Mouse (Mus musculus): ENCODE results near the gene Sh3bgrl2. TPM values are rescaled to one million over a fixed set of nuclear protein-coding genes. Genes with fewer than 3 reads are reported as not detected.

The Sh3bgrl2 gene
- polyA plus RNA-seq, 1 experiment = 3.0 TPM

DNA sequence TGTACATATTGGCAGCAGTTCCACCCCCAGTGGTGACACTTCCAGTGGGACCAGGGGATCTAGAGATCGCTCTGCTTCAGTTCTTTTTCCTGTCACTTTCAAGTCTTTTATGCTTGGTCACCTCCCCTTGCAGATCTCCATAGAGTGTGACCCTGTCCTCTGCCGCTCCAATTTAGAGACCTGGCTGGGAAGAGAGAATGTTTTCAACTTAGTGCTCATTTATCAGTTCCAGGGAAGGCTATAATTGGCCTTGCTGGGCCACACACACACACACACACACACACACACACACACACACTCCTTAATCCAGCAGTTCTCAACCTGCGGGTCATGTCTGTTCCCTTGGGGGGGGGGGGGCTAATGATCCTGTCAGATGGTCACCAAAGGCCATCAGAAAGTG, 86.6 kb downstream of the Sh3bgrl2 start:
- Histone ChIP-seq H3K27ac (ENCODE audit: control insufficient read depth, insufficient read depth, low read length) (no peak overlapping the region), H3K36me3 (ENCODE audit: control insufficient read depth, insufficient read depth, low read length) (no peaks in the 10 kb centered on the region), H3K4me1 (replicated peaks; ENCODE audit: control insufficient read depth, insufficient read depth, low read length) (no peaks in the 10 kb centered on the region), H3K27me3 (ENCODE audit: control insufficient read depth, insufficient read depth, low read length) (no peaks in the 10 kb centered on the region), H3K4me3 (ENCODE audit: control insufficient read depth, insufficient read depth, low read length) (no peak overlapping the region)
- 92% methylated on average over 3 of the region's 3 CpGs for WGBS
- no peak for DNase-seq
- TF ChIP-seq CTCF (IDR thresholded peaks at IDR 0.05; ENCODE audit: borderline replicate concordance, control insufficient read depth, extremely low read depth, insufficient read depth, low read length, poor library complexity) (no peak), POLR2A (IDR thresholded peaks at IDR 0.05; ENCODE audit: control insufficient read depth, extremely low read depth, insufficient read depth, low read length, poor library complexity) (no peak)

GRCm38 (mm10) chr9:83635997-83636396, 87.9 kb downstream of the Sh3bgrl2 start:
- DNase-seq = no peak
- WGBS = 55% methylated on average over 7 of the region's 7 CpGs
- Histone ChIP-seq H3K27me3 (ENCODE audit: control insufficient read depth, insufficient read depth, low read length) (no peaks in the 10 kb centered on the region), H3K27ac (ENCODE audit: control insufficient read depth, insufficient read depth, low read length) (no peak overlapping the region), H3K4me3 (ENCODE audit: control insufficient read depth, insufficient read depth, low read length) (no peak overlapping the region), H3K36me3 (ENCODE audit: control insufficient read depth, insufficient read depth, low read length) (no peaks in the 10 kb centered on the region), H3K4me1 (replicated peaks; ENCODE audit: control insufficient read depth, insufficient read depth, low read length) (no peaks in the 10 kb centered on the region)
- TF ChIP-seq POLR2A (IDR thresholded peaks at IDR 0.05; ENCODE audit: control insufficient read depth, extremely low read depth, insufficient read depth, low read length, poor library complexity) (no peak), CTCF (IDR thresholded peaks at IDR 0.05; ENCODE audit: borderline replicate concordance, control insufficient read depth, extremely low read depth, insufficient read depth, low read length, poor library complexity) (no peak)

DNA sequence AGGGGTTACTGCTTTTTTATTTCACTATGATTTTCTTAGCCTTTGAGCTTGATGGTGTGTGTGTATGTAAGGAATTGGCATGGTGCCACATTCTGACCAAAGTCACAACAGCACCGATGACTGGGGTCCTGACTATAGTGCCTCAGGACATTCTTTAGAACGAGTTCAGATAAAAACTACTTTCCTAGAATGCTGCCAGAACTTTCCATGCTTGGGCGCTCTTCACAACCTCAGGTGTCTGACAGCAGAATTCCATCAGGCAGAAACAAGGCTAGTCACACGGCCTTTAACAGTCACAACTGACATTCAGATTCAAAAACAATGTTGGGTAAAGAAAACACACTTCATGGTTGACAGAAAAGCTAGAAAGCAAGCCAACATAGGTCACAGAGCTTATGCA, 95.0 kb downstream of the Sh3bgrl2 start:
- Histone ChIP-seq H3K4me1 (replicated peaks; ENCODE audit: control insufficient read depth, insufficient read depth, low read length) (no peaks in the 10 kb centered on the region), H3K4me3 (ENCODE audit: control insufficient read depth, insufficient read depth, low read length) (no peak overlapping the region), H3K27me3 (ENCODE audit: control insufficient read depth, insufficient read depth, low read length) (no peaks in the 10 kb centered on the region), H3K27ac (ENCODE audit: control insufficient read depth, insufficient read depth, low read length) (no peak overlapping the region), H3K36me3 (ENCODE audit: control insufficient read depth, insufficient read depth, low read length) (no peaks in the 10 kb centered on the region)
- WGBS = 43% methylated on average over 4 of the region's 4 CpGs
- DNase-seq = no peak
- TF ChIP-seq CTCF (IDR thresholded peaks at IDR 0.05; ENCODE audit: borderline replicate concordance, control insufficient read depth, extremely low read depth, insufficient read depth, low read length, poor library complexity) (no peak), POLR2A (IDR thresholded peaks at IDR 0.05; ENCODE audit: control insufficient read depth, extremely low read depth, insufficient read depth, low read length, poor library complexity) (no peak)

DNA sequence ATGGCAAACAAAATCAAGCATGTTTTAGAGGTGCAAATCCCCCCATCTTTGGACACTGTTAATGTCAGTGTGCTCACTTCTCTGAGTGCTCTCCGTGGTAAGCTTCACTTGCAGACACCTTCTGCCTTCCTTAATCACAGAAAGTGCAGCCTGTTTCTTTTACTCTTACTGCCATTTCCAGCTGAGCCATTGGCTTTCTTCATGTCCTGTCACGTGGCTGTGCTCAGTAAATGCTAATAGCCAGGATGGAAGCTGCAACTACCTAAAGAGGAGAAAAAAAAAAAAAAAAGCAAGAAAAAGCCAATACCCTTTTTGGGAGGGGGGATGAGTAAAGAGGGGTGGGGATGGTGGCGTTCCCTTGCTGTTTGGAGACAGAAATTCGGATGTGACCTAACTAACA, 95.7 kb downstream of the Sh3bgrl2 start:
- no peaks in the 10 kb centered on the region for H3K36me3 ChIP-seq (ENCODE audit: control insufficient read depth, insufficient read depth, low read length)
- 65% methylated on average over 4 of the region's 4 CpGs for WGBS
- H3K4me3 ChIP-seq (ENCODE audit: control insufficient read depth, insufficient read depth, low read length) = no peak overlapping the region
- no peak for TF ChIP-seq CTCF (IDR thresholded peaks at IDR 0.05; ENCODE audit: borderline replicate concordance, control insufficient read depth, extremely low read depth, insufficient read depth, low read length, poor library complexity)
- TF ChIP-seq POLR2A (IDR thresholded peaks at IDR 0.05; ENCODE audit: control insufficient read depth, extremely low read depth, insufficient read depth, low read length, poor library complexity) = no peak
- H3K27ac ChIP-seq (ENCODE audit: control insufficient read depth, insufficient read depth, low read length) = no peak overlapping the region
- DNase-seq = no peak
- no peaks in the 10 kb centered on the region for H3K27me3 ChIP-seq (ENCODE audit: control insufficient read depth, insufficient read depth, low read length)
- no peaks in the 10 kb centered on the region for H3K4me1 ChIP-seq (replicated peaks; ENCODE audit: control insufficient read depth, insufficient read depth, low read length)

DNA sequence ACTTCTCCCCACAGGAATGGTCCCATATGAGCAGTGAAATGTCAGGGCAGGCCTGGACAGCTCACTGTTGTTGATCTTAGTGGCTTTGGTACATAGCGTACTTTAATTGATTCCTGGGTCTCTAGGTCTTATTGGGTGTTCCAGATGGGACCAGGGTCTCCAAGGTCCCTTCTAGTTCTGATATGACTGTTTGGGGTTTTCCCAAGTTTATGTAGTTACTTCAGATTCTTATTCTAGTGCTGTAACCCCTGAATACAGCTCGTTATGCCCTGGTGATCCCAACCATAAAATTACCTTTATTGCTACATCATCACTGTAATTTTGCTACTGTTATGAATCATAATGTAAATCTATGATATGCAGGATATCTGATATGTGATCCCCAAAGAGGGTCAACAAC, 98.1 kb downstream of the Sh3bgrl2 start:
- H3K27me3 ChIP-seq (ENCODE audit: control insufficient read depth, insufficient read depth, low read length) = no peaks in the 10 kb centered on the region
- no peak overlapping the region for H3K4me3 ChIP-seq (ENCODE audit: control insufficient read depth, insufficient read depth, low read length)
- H3K36me3 ChIP-seq (ENCODE audit: control insufficient read depth, insufficient read depth, low read length) = no peaks in the 10 kb centered on the region
- no peak overlapping the region for H3K27ac ChIP-seq (ENCODE audit: control insufficient read depth, insufficient read depth, low read length)
- TF ChIP-seq POLR2A (IDR thresholded peaks at IDR 0.05; ENCODE audit: control insufficient read depth, extremely low read depth, insufficient read depth, low read length, poor library complexity) (no peak), CTCF (IDR thresholded peaks at IDR 0.05; ENCODE audit: borderline replicate concordance, control insufficient read depth, extremely low read depth, insufficient read depth, low read length, poor library complexity) (no peak)
- no peaks in the 10 kb centered on the region for H3K4me1 ChIP-seq (replicated peaks; ENCODE audit: control insufficient read depth, insufficient read depth, low read length)
- WGBS = 88% methylated on average over 2 of the region's 2 CpGs
- no peak for DNase-seq

GRCm38 (mm10) chr9:83646691-83647090, 98.6 kb downstream of the Sh3bgrl2 start:
- TF ChIP-seq CTCF (IDR thresholded peaks at IDR 0.05; ENCODE audit: borderline replicate concordance, control insufficient read depth, extremely low read depth, insufficient read depth, low read length, poor library complexity) (no peak), POLR2A (IDR thresholded peaks at IDR 0.05; ENCODE audit: control insufficient read depth, extremely low read depth, insufficient read depth, low read length, poor library complexity) (no peak)
- Histone ChIP-seq H3K27ac (ENCODE audit: control insufficient read depth, insufficient read depth, low read length) (no peak overlapping the region), H3K4me1 (replicated peaks; ENCODE audit: control insufficient read depth, insufficient read depth, low read length) (no peaks in the 10 kb centered on the region), H3K4me3 (ENCODE audit: control insufficient read depth, insufficient read depth, low read length) (no peak overlapping the region), H3K36me3 (ENCODE audit: control insufficient read depth, insufficient read depth, low read length) (no peaks in the 10 kb centered on the region), H3K27me3 (ENCODE audit: control insufficient read depth, insufficient read depth, low read length) (no peaks in the 10 kb centered on the region)
- no peak for DNase-seq
- 82% methylated on average over 5 of the region's 5 CpGs for WGBS

Data from thymus, adult 2 months (tissue).